Mouse (Mus musculus) CH12F3 (cell line): Measurements from ENCODE around the gene Srrt.
"Not testable (repeated sequence)": the region's sequence is repeated elsewhere in the genome, so short reads cannot be mapped to it uniquely, and the experiment has no call there.

ENCODE experiments used
- in situ Hi-C: fragments of 300-500 bp; cut with MboI; formaldehyde crosslinking; loops from 2 replicates; pipeline ENCODE4 v1.14.3; 2020; ENCODE audit warnings: low sequenced_read_pairs

Srrt gene

DNA sequence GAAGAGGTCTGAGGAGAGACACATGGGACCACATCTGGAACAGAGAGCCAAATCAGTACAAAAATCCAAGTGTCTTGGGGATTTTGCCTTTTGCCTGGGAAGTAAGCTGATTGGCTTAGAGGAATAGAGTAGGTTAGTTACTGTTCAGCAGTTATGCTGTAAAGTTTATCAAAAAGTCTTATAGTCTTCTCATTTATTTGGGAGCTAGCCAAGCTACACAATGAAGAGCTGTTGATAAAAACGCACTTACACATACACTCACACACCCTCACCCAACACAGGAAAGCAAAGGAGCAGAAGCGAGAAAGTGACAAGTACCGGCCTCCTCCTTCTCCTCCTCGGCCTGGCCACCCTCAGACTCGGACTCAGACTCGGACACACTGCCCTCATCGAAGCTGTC lies 8.2 kb downstream of the Srrt start:
- in situ Hi-C loops, result no loop called here

DNA sequence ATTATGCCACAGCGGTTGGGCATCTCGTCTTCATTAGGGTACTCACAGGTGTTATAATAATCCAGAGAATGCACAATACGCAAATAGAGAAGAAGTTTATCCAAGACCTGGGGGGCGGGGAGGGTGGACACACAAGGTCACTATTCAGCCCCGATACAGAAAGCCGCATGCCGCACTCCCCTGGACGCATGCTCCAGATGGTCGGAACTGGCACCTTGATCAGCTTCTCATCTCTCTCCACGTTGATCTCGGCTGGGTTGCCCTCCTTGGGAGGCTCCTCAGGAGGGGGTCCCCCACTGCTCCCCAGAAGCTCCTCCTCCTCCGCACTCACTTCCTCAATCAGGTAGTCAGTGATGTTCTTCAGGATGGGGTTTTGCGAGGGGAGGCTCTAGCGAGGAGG lies 10.3 kb downstream of the Srrt start:
- in situ Hi-C loops, result no loop called here

GRCm38 (mm10) chr5:137295712-137296111 lies 11.8 kb downstream of the Srrt start:
- in situ Hi-C loops, result no loop called here

DNA sequence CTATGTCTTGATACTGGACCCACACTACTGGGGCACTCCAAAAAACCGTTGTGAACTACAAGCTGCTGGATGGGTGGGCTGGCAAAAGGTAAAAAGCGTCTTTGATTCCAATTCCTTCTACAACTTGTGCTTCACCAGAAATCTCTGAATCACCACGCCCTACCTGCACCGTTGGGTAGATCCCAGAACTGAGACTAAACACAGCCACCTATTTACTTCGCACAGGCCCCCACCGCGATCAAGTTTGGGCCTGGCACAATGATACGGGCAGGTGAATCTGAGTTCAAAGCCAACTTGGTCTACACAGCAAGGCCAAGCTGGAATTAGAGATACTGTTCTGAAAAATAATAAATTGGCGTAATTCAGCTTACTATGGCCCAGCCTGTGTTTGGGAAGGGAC lies 12.2 kb downstream of the Srrt start:
- in situ Hi-C loops, result no loop called here

DNA sequence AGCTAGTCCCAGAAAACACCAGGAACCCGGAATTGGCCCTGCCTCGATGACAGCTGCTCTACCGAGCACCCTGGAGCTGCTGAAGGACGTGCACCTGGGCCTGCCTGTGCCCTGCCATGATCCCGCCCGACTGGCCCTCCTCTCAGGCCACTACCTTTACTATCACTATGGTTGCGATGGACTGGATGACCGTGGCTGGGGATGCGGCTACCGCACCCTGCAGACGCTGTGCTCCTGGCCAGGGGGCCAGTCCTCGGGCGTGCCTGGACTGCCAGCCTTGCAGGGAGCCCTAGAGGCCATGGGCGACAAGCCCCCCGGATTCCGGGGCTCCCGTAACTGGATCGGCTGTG lies 12.8 kb downstream of the Srrt start:
- in situ Hi-C loops, result no loop called here

GRCm38 (mm10) chr5:137293839-137294743 lies 13.4 kb downstream of the Srrt start, which contains the start of gene Ufsp1:
Ufsp1 (plus strand) TSS chr5:137294629.
- in situ Hi-C loops, result no loop called here

GRCm38 (mm10) chr5:137293282-137293681 lies 14.2 kb downstream of the Srrt start:
- in situ Hi-C loops, result no loop called here

DNA sequence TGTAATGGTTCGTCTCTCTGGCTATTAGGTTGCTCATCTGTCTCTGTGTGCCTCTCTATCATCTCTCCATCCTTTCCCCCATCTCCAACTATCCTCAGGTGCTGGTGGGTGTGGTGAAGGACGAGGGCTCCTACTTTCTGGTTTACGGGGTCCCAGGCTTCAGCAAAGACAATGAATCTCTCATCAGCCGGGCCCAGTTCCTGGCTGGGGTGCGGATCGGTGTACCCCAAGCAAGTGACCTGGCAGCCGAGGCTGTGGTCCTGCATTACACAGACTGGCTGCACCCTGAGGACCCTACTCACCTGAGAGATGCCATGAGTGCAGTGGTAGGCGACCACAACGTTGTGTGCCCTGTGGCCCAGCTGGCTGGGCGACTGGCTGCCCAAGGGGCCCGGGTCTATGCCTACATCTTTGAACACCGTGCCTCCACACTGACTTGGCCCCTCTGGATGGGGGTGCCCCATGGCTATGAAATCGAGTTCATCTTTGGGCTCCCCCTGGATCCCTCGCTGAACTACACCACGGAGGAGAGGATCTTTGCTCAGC lies 16.0 kb downstream of the Srrt start:
- in situ Hi-C loops, result no loop called here

DNA sequence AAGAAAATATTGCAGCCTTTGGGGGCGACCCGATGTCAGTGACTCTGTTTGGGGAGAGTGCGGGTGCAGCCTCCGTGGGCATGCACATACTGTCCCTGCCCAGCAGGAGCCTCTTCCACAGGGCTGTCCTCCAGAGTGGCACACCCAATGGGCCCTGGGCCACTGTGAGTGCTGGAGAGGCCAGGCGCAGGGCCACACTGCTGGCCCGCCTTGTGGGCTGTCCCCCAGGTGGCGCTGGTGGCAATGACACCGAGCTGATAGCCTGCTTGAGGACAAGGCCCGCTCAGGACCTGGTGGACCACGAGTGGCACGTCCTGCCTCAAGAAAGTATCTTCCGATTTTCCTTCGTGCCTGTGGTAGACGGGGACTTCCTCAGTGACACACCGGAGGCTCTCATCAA lies 16.8 kb downstream of the Srrt start:
- in situ Hi-C loops, result no loop called here

DNA sequence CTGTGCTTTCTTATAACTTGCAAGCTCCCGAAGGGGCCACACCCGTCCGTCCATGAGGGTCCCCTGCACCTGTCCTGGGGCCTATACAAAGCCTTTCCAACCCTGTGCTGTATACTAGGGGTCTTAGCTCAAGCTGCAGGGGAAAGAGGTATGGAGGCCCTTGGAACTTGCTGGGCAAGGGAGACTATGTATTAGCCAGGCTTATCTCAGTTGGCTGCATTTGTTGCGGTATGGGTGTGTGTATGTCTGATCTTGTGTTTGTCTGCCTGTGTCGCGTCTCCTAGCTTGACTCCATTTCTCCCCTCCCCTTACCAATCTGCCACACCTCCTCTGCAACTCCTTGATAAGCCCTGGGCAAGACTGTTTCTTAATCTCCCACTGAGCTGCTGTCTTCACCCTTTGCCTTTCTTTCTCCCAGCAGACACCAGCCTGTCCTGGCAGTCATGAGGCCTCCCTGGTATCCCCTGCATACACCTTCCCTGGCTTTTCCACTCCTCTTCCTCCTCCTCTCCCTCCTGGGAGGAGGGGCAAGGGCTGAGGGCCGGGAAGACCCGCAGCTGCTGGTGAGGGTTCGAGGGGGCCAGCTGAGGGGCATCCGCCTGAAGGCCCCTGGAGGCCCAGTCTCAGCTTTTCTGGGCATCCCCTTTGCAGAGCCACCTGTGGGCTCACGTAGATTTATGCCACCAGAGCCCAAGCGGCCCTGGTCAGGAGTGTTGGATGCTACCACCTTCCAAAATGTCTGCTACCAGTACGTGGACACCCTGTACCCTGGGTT lies 17.7 kb downstream of the Srrt start:
- in situ Hi-C loops, result no loop called here

DNA sequence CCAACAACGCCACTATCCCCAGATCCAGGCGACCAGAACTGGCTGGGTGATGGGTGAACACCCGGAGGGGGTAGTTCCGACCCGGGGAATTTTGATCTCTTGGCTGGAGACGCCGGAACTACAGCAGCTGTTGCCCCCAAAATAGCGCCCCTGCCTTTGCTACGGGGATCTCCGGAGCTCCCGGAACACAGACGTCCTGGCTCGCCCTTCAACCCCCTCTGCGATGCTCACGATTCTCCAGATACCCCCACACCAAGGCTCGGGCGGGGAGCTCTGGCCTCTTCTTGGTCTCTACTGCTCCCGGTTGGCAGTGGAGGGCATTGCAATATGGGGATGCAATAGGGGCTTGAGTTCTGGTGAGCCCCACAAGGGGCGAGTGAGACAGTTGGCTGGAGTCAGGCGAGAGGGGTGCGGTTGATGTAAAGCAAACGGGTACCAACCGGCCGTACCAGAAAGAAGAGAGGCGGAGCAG lies 18.4 kb downstream of the Srrt start:
- in situ Hi-C loops, result no loop called here

DNA sequence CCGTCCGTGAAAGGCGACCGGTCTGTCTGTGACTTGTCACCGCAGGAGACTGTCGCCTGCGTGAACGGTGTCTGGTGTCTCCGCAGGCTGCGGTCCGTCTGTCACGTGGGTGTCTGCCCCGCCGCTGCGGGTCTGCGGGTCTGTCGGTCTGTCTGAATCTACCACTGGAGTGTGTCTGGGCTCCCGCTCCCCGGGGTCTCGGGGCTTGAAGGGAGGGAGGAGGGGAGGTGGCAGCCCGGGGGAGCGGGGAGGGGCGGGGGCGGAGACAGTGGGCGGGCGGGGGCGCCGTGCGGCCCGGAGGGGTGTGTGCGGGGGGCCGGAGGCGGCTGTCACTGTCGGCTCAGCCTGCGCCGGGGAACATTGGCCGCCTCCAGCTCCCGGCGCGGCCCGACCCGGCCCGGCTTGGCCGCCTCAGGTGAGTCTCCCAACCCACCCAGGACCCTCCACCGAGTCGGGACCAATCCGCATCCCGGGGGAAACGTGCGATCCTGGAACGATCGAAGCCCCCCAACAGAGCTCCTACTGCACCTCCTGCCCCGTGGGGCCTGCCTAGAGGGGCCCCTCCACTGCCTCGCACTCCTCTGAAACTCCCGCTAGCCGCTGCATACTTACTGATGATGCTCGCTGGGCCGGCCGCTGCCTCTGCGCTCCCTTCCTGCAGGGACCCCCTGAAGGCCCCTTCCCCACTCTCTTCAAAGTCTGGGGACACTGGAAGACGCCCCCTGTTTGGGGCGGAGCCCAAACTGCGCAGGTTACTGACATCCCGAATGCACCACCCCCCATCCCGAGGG lies 19.3 kb downstream of the Srrt start:
- in situ Hi-C loops, result no loop called here

DNA sequence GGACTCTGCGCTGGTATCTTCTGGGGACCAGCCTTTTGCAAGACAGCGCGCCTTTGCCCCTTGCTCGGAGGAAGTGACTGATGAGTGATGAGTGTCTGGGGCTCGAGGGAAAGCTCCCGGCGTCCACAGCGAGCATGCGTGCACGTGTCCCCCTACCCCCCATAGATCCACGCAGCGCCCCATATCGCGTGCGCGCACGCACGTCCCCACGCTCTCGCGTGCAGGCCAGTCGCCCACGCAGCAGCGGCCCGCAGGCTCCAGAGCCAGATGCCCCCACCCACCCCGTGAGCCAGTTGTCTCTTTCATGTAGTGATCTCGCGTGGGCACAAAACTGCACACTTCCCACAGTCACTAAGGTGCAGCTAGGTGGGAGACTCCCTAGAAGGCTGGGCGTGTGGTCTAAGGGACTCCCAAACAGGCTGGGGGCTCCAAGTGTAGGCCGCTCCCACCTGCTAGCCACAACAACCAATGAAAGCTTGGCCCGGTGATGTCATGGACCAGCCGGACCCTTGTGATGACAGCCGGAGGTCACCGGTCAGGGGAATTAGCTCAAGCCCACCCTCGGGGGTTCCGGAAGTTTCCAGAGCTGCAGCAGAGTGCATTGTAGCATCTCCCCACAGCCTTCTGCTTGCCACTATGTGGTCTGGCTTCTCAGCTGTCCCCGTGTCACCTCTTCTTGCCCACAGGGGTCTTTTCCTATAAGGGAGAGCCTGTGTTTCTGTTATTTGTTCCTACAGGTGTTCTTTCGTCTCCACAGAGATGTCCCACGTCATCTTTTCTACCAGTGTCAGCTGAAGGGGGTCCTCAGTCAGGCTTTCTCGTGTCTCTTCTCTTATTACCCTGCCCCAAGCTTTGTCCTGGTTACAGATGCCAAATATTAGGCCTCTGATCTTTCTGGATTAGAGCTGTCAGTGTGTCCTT lies 20.2 kb downstream of the Srrt start, which contains the start of gene Ache:
Gene Ache, plus strand, starts transcription at position 488 of the 921 bp plus-strand sequence.
- in situ Hi-C loops, result no loop called here

- in situ Hi-C loops, result no loop called here
Measured at GRCm38 (mm10) chr5:137286655-137287031, 20.8 kb downstream of the Srrt start.

- in situ Hi-C loops, result no loop called here
Measured at GRCm38 (mm10) chr5:137285986-137286385, 21.5 kb downstream of the Srrt start.

DNA sequence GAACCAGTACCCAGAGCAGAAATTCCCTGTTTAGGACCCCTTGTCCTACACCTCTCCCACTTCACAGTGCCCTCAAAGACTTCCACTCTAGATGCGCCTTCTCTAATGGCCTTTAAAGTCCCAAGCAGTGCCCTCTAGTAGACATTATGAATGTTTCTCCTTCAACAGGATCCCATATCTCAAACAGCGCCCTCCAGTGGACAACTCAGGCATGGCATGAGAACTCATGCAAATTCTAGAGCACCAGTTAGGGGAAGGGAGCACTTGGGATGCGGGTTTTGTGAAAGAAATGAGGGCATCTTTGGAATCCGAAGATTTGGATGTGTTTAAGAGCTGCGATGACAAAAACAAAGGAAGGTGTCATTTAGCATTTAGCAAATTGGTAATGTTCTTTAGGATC lies 22.4 kb downstream of the Srrt start:
- in situ Hi-C loops, result no loop called here

DNA sequence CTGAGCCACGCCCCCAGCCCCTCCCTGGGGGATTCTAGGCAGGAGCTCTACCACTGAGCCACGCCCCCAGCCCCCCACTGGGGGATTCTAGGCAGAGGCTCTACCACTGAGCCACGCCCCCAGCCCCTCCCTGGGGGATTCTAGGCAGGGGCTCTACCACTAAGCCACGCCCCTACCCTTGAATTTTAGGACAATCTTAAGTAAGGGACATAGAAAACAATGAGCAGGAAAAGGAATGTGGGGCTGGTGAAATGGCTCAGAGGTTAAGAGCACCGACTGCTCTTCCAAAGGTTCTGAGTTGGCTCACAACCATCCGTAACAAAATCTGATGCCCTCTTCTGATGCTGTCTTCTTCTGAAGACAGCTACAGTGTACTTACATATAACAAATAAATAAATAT lies 23.1 kb downstream of the Srrt start:
- in situ Hi-C loops, result not testable (repeated sequence)

DNA sequence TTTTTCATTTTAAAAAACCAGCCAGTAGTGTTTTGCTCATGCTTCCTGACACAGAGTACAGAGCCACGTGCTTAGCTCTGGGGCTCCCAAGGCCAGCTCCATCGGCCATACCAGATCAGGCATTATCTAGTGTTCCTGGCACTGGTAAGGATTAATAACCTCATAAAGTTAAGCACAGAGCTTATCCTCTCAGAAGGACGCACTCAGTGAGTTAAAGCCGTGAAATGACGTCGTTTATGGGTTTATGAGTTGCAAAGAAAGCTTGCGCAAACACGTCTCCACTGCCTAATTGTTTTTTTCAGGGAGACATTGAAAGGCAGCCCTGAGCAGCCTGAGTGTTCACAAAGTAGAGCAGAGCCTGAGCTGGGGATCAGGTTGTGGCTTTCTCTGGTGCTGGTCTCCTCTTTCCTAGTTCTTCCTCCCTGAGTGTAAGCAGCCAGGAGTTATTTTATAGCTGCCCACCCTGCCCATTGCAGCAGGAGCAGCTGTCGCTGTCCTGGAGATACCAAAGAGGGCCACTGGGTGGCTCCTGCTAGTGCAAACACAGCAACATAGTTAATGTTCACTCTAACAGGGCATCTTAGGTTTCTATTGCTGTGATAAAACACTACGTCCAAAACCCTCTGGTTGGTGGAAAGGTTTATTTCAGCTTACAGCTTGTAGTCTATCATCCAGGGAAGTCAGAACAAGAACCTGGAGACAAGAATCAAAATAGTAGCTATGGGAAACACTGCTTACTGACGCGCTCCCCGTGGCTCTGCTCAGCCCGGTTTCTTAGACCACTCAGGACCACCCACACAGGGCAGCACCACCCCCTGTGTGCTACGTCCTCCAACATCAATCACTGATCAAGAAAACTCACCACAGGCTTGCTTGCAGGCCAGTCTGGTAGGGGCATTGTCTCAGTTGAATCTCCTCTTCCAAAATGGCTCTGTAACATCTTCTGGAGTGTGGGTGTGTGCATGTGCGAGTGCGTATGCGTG lies 29.8 kb downstream of the Srrt start:
- in situ Hi-C loops, result no loop called here
